Mouse (Mus musculus): Measurements from ENCODE around the gene Dync1i2. TPM values are rescaled to one million over a fixed set of nuclear protein-coding genes. Genes with fewer than 3 reads are reported as not detected.
A peak's percentile ranks its signal among the peaks of the same experiment; 100 is the strongest.

The Dync1i2 gene
- polyA plus RNA-seq, 1 experiment from 2014 or later: 80.9 TPM

- H3K27me3 ChIP-seq (ENCODE audit: insufficient read depth, low read length): no peaks in the 10 kb centered on the region
- 35% methylated on average over 2 of the region's 2 CpGs for WGBS
- H3K9me3 ChIP-seq (replicated peaks; ENCODE audit: low read length): no peaks in the 10 kb centered on the region
- no peak overlapping the region for H3K9ac ChIP-seq (ENCODE audit: low read depth, low read length)
- H3K36me3 ChIP-seq (ENCODE audit: insufficient read depth, low read length): no peaks in the 10 kb centered on the region
- no peak for TF ChIP-seq CTCF (IDR thresholded peaks at IDR 0.05; ENCODE audit: low read depth)
- ATAC-seq (replicated peaks; ENCODE audit: low FRiP score, low read depth) (peak; percentile 76; the same call in 1 of the 2 replicates), DNase-seq (ENCODE audit: low spot score) (peak; percentile 33)
- no peak overlapping the region for H3K4me3 ChIP-seq (replicated peaks; ENCODE audit: low read depth, low read length)
- peak overlapping the region; percentile 66; the same call in 1 of the 2 replicates for H3K27ac ChIP-seq
- H3K4me2 ChIP-seq (ENCODE audit: low read length): 0 out of 2 replicates have a peak overlapping the region, but pooled peaks have one; percentile 18
- no peaks in the 10 kb centered on the region for H3K4me1 ChIP-seq (replicated peaks; ENCODE audit: insufficient read depth, low read length)
Observed at GRCm38 (mm10) chr2:71188861-71189260, 22.6 kb upstream of the Dync1i2 start.

GRCm38 (mm10) chr2:71191391-71192194, 19.9 kb upstream of the Dync1i2 start:
- Histone ChIP-seq H3K27me3 (ENCODE audit: insufficient read depth, low read length) (no peaks in the 10 kb centered on the region), H3K4me3 (replicated peaks; ENCODE audit: low read depth, low read length) (no peak overlapping the region), H3K36me3 (ENCODE audit: insufficient read depth, low read length) (no peaks in the 10 kb centered on the region), H3K4me1 (replicated peaks; ENCODE audit: insufficient read depth, low read length) (no peaks in the 10 kb centered on the region), H3K27ac (no peak overlapping the region), H3K9me3 (replicated peaks; ENCODE audit: low read length) (no peaks in the 10 kb centered on the region), H3K4me2 (ENCODE audit: low read length) (peak overlapping the region; percentile 44), H3K9ac (ENCODE audit: low read depth, low read length) (no peak overlapping the region)
- TF ChIP-seq CTCF (IDR thresholded peaks at IDR 0.05; ENCODE audit: low read depth): no peak
- DNase-seq (ENCODE audit: low spot score): no peak
- no peak for ATAC-seq (replicated peaks; ENCODE audit: low FRiP score, low read depth)
- 17% methylated on average over 16 of the region's 16 CpGs for WGBS

GRCm38 (mm10) chr2:71192195-71192807, 19.2 kb upstream of the Dync1i2 start:
- Histone ChIP-seq H3K9ac (ENCODE audit: low read depth, low read length) (no peak overlapping the region), H3K4me2 (ENCODE audit: low read length) (peak overlapping the region; percentile 44), H3K27me3 (ENCODE audit: insufficient read depth, low read length) (no peaks in the 10 kb centered on the region), H3K36me3 (ENCODE audit: insufficient read depth, low read length) (no peaks in the 10 kb centered on the region), H3K27ac (no peak overlapping the region), H3K4me3 (replicated peaks; ENCODE audit: low read depth, low read length) (no peak overlapping the region), H3K9me3 (replicated peaks; ENCODE audit: low read length) (no peaks in the 10 kb centered on the region), H3K4me1 (replicated peaks; ENCODE audit: insufficient read depth, low read length) (no peaks in the 10 kb centered on the region)
- no peak for TF ChIP-seq CTCF (IDR thresholded peaks at IDR 0.05; ENCODE audit: low read depth)
- 45% methylated on average over 17 of the region's 17 CpGs for WGBS
- ATAC-seq (replicated peaks; ENCODE audit: low FRiP score, low read depth) (no peak), DNase-seq (ENCODE audit: low spot score) (no peak)

GRCm38 (mm10) chr2:71194137-71194960, 17.2 kb upstream of the Dync1i2 start:
- DNase-seq (ENCODE audit: low spot score) (peak; percentile 77), ATAC-seq (replicated peaks; ENCODE audit: low FRiP score, low read depth) (no peak)
- TF ChIP-seq CTCF (IDR thresholded peaks at IDR 0.05; ENCODE audit: low read depth): no peak
- H3K27me3 ChIP-seq (ENCODE audit: insufficient read depth, low read length): no peaks in the 10 kb centered on the region
- no peaks in the 10 kb centered on the region for H3K36me3 ChIP-seq (ENCODE audit: insufficient read depth, low read length)
- H3K4me1 ChIP-seq (replicated peaks; ENCODE audit: insufficient read depth, low read length): no peaks in the 10 kb centered on the region
- no peak overlapping the region for H3K4me2 ChIP-seq (ENCODE audit: low read length)
- H3K9me3 ChIP-seq (replicated peaks; ENCODE audit: low read length): no peaks in the 10 kb centered on the region
- H3K4me3 ChIP-seq (replicated peaks; ENCODE audit: low read depth, low read length): no peak overlapping the region
- no peak overlapping the region for H3K27ac ChIP-seq
- 64% methylated on average over 10 of the region's 10 CpGs for WGBS
- H3K9ac ChIP-seq (ENCODE audit: low read depth, low read length): no peak overlapping the region

GRCm38 (mm10) chr2:71196947-71197346, 14.6 kb upstream of the Dync1i2 start:
- TF ChIP-seq CTCF (IDR thresholded peaks at IDR 0.05; ENCODE audit: low read depth): no peak
- no peaks in the 10 kb centered on the region for H3K9me3 ChIP-seq (replicated peaks; ENCODE audit: low read length)
- H3K9ac ChIP-seq (ENCODE audit: low read depth, low read length): no peak overlapping the region
- WGBS: 62% methylated on average over 4 of the region's 4 CpGs
- no peaks in the 10 kb centered on the region for H3K4me1 ChIP-seq (replicated peaks; ENCODE audit: insufficient read depth, low read length)
- DNase-seq (ENCODE audit: low spot score) (peak; percentile 21), ATAC-seq (replicated peaks; ENCODE audit: low FRiP score, low read depth) (no peak)
- H3K4me3 ChIP-seq (replicated peaks; ENCODE audit: low read depth, low read length): no peak overlapping the region
- H3K27ac ChIP-seq: no peak overlapping the region
- H3K4me2 ChIP-seq (ENCODE audit: low read length): no peak overlapping the region
- H3K27me3 ChIP-seq (ENCODE audit: insufficient read depth, low read length): no peaks in the 10 kb centered on the region
- H3K36me3 ChIP-seq (ENCODE audit: insufficient read depth, low read length): no peaks in the 10 kb centered on the region

GRCm38 (mm10) chr2:71198907-71199306, 12.6 kb upstream of the Dync1i2 start:
- Histone ChIP-seq H3K27ac (no peak overlapping the region), H3K4me3 (replicated peaks; ENCODE audit: low read depth, low read length) (no peak overlapping the region), H3K4me1 (replicated peaks; ENCODE audit: insufficient read depth, low read length) (no peaks in the 10 kb centered on the region), H3K9me3 (replicated peaks; ENCODE audit: low read length) (no peaks in the 10 kb centered on the region), H3K4me2 (ENCODE audit: low read length) (no peak overlapping the region), H3K36me3 (ENCODE audit: insufficient read depth, low read length) (no peaks in the 10 kb centered on the region), H3K27me3 (ENCODE audit: insufficient read depth, low read length) (no peaks in the 10 kb centered on the region), H3K9ac (ENCODE audit: low read depth, low read length) (no peak overlapping the region)
- 48% methylated on average over 3 of the region's 3 CpGs for WGBS
- DNase-seq (ENCODE audit: low spot score) (no peak), ATAC-seq (replicated peaks; ENCODE audit: low FRiP score, low read depth) (no peak; the same call in 1 of the 2 replicates)
- TF ChIP-seq CTCF (IDR thresholded peaks at IDR 0.05; ENCODE audit: low read depth): no peak

Measured in kidney, postnatal 0 days (tissue).